Mouse (Mus musculus): Measurements from ENCODE around the gene Rabac1.

Gene Rabac1

DNA sequence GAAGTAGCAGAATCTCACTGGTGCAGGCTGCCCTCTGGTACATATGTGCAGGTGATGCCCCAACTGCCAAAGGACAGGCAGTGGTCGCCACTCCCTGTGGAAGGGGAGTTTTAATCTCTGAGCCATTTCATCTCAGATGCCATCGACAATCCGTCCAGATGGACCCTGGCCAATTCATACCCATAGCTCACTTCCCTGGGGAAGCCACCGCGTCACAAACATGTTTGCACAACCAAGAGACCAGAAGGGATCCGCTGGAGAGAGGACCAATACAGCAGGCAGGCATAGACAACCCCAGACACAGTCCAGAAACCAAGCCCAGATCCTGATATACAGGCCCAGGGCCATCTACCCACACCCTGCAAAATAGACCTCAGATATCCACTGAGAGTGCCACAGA lies 42.1 kb downstream of the Rabac1 start:
- no peak for DNase-seq (ENCODE audit: low spot score in 2 of 2)

Measured in urinary bladder, adult 18-20 months (tissue).